Mouse (Mus musculus) midbrain, embryonic 10.5 days (tissue): ENCODE results near the gene Gpr61. TPM values are rescaled to one million over a fixed set of nuclear protein-coding genes. Genes with fewer than 3 reads are reported as not detected.

ENCODE experiments used
- DNase-seq: peaks from one replicate; pipeline ENCODE4 v3.0.0-alpha.2; 2017; ENCODE audit warnings: low spot score
- H3K27ac ChIP-seq: fragments of 300-500 bp; sonication (generic); replicated peaks from 2 replicates; pipeline ENCODE4 v1.5.1; 2016; ENCODE audit warnings: mild to moderate bottlenecking
- H3K27me3 ChIP-seq: fragments of 300-500 bp; sonication (generic); 2 replicates; pipeline ENCODE4 v1.6.1; 2016; ENCODE audit warnings: low read depth, mild to moderate bottlenecking; ENCODE audit not compliant: poor library complexity, severe bottlenecking
- H3K36me3 ChIP-seq: fragments of 300-500 bp; sonication (generic); 2 replicates; pipeline ENCODE4 v1.6.1; 2016; ENCODE audit warnings: mild to moderate bottlenecking, moderate library complexity
- H3K4me1 ChIP-seq: fragments of 300-500 bp; sonication (generic); 2 replicates; pipeline ENCODE4 v1.6.1; 2016
- H3K4me3 ChIP-seq: fragments of 300-500 bp; sonication (generic); 2 replicates; pipeline ENCODE4 v1.5.1; 2016; ENCODE audit warnings: mild to moderate bottlenecking, moderate library complexity
- H3K9me3 ChIP-seq: fragments of 300-500 bp; sonication (generic); replicated peaks from 2 replicates; pipeline ENCODE4 v1.6.1; 2016; ENCODE audit warnings: mild to moderate bottlenecking
- WGBS: fragments of 180-500 bp; shearing (Covaris S2); methylation state at CpG from one replicate; pipeline ENCODE4 v1.1.7; 2016; 5-methylcytosine and 5-hydroxymethylcytosine counted together
- polyA plus RNA-seq: library from polyadenylated mRNA; unstranded; fragments of >200 nt; fragmentation: Nextera tagmentation; extraction: Ambion mirVana; gene quantifications from 2 replicates; pipeline ENCODE4 v1.2.1, GENCODE M21; 2016

Gene Gpr61
- 0.33 and 0.41 TPM in 2 replicates for polyA plus RNA-seq

DNA sequence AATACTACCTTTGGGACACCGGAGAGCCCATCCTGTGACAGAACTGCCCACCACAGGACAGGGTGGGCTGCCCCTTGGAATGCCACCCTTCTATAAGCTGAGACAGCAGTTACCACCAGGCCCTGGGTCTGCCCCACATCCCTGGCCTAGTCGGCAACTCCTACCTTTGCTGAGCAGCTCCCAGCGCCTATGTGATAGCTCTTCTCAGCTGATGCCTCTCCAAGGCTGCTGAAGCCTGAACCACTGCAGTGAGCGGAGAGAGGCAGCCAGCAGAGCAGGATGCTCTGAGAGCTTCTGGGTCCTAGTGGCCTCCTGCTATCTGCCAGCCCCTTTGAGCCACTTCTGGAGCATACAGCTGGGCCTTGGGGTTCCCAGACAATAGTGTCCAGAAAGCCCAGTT is at the start of gene Gpr61:
Gene Gpr61, minus strand, starts transcription at position 227 of the 400 bp plus-strand sequence.
- Histone ChIP-seq H3K4me1 (peaks cover 34% of the 10 kb centered on the region), H3K4me3 (no peak within 1 kb of the TSS), H3K9me3 (no peaks in the 10 kb centered on the region), H3K36me3 (no peaks in the 10 kb centered on the region), H3K27ac (peak within 1 kb of the TSS; percentile 42; the same call in 1 of the 2 replicates), H3K27me3 (no peaks in the 10 kb centered on the region)
- DNase-seq = no peak
- WGBS = 55% methylated on average over 4 of the region's 4 CpGs

DNA sequence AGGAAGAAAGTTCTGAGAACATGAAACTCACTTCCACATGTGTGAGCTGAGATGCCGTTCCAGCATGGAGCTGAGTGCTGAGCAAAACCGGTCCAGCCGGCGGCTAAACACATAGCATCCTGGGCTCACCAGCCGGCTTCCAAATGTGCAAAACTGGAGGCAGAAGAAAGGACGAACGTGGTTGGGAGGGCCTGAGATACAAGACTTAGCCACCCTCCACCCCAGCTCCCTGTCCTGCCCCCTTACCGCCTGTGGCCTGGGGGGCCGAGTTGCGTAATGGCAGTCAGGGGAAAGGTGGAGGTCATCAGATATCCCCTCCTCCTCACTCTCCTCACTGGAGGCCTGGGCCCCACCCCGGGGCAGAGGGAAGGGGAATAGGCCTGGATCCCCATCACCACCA is 49.8 kb upstream of the Gpr61 start:
- H3K4me3 ChIP-seq = no peak overlapping the region
- H3K36me3 ChIP-seq = peaks cover 69% of the 10 kb centered on the region
- H3K4me1 ChIP-seq = peaks cover 53% of the 10 kb centered on the region
- no peak overlapping the region for H3K27ac ChIP-seq
- DNase-seq = no peak
- H3K27me3 ChIP-seq = no peaks in the 10 kb centered on the region
- no peaks in the 10 kb centered on the region for H3K9me3 ChIP-seq
- 89% methylated on average over 11 of the region's 11 CpGs for WGBS

DNA sequence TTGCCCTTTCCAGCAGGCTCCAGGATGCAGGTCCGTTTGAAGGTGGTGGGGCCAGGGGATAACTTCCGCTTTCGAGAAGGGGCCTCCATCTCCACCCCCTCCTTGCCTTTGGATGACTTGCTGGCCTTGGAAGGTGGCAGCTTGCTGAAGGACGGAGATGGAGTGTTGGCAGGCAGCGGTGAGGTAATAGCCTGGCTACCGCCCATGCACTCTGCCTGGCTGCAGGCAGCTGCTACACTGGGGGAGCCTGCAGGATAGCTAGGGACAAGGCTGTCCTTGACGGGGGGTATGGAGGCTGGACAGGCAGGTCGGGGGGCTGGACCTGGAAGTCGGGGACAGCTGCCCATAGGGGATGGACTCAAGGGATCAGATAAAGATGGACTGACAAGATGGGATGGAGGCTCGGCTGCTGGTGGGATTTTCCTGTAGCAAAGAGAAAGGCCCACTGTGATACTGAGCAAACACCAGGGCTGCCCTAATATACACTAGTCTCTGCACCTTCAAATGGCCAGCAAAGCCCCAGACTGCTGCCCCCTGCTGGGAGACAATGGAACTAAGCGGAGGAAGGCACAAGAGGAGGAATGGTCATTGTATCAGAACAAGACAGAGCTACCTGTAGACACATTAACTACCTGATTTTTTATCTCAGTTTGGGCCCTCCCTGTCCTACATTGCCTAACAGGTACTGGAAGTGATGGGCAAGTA is 49.1 kb upstream of the Gpr61 start:
- Histone ChIP-seq H3K9me3 (no peaks in the 10 kb centered on the region), H3K36me3 (peaks cover 76% of the 10 kb centered on the region), H3K27me3 (no peaks in the 10 kb centered on the region), H3K4me3 (no peak overlapping the region), H3K4me1 (peaks cover 50% of the 10 kb centered on the region), H3K27ac (0 out of 2 replicates have a peak overlapping the region, but pooled peaks have one; percentile 10)
- peak; percentile 77 for DNase-seq
- WGBS = 85% methylated on average over 11 of the region's 11 CpGs

DNA sequence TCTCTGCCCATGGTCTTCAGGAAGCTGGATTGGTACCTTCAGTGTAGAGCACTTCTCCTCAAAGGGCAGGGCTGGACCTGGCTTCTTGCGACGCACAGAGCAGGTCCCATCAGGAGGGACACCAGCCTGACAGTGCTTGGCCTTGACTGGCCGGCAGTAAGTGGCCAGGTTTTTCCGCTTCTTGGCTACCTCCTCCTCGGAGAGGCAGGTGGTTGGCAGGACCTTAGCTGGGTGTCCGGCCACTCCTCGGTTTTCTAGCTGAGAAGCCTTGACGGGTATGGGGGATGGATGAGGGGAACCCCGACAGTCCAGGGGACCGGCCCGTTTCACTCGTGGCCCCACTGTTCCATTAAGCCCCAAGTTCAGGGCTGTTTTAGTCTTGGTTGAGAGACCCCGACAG is 48.5 kb upstream of the Gpr61 start:
- no peak for DNase-seq
- Histone ChIP-seq H3K4me1 (peaks cover 45% of the 10 kb centered on the region), H3K4me3 (no peak overlapping the region), H3K27ac (no peak overlapping the region), H3K9me3 (no peaks in the 10 kb centered on the region), H3K36me3 (peaks cover 79% of the 10 kb centered on the region), H3K27me3 (no peaks in the 10 kb centered on the region)
- 92% methylated on average over 13 of the region's 13 CpGs for WGBS

DNA sequence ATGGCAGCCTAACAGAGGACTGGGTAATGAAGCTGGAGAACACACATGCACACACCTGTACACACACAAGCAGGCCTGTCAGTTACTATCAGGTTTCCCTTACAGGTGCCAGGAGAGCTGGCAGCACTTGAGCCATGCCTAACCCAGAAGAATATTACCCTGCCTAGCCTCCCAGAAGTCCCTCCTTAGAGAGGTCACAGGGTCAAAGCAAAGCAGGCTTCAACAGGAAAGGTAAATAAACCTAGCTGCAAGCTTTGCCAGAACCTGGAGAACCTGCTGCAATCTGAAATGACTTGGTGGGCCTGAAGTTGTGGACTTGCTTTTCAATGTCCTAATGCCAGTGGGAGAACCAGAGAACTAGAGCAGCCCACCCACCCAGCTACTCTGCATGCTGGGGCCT is 47.8 kb upstream of the Gpr61 start:
- DNase-seq = no peak
- Histone ChIP-seq H3K4me1 (peaks cover 44% of the 10 kb centered on the region), H3K9me3 (no peaks in the 10 kb centered on the region), H3K27ac (no peak overlapping the region), H3K36me3 (peaks cover 73% of the 10 kb centered on the region), H3K4me3 (no peak overlapping the region), H3K27me3 (no peaks in the 10 kb centered on the region)

DNA sequence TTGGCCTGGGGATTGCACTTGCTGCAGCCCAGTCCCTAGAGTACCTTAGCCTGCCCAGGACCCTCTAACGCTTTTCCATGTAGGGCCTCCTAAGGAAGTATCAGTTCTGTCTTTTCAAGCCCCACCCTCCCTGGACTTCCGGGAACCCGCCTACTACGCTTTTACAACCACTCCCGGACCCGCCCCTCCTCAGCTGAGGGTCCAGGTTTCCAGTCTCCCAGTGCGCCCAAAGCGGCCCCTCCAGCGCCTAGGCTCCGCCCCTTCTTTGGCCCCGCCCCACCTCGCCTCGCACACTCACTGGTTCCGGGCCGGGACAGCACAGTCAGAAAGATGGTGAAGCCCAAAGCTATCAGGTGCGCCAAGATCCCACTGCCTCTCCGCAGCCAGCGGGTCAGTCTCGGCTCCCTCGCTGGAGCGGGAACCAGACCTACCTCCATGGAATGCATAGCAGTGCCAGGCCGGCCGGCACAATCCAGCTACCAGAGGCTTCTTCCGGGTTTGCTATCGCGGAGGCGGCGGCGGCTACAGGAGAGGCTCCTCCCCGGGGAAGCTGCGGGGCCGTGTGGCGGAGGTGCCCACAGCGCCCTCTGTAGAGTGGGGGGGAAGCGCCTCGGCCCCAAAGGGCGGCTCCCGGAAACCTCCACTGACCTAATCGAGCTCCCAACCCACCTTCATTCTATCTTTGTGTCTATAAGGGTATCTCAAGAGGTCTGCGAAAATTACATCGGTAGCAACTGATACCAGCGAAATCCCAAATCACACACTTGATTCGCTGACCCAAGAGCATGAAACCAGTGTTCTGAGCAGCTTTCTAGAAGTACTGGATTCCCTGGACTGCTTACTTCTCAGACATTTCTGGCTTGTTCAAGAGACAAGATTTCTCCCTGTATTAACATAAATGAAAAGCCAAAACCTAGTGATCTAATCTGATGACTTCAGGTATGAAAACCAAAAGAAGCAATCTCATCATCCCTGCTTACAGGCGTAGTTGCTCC is 45.9 kb upstream of the Gpr61 start, which contains the start of gene Cyb561d1:
Gene Cyb561d1, minus strand, starts transcription at position 884 of the 995 bp plus-strand sequence.
- no peaks in the 10 kb centered on the region for H3K9me3 ChIP-seq
- no peaks in the 10 kb centered on the region for H3K27me3 ChIP-seq
- peaks cover 54% of the 10 kb centered on the region for H3K36me3 ChIP-seq
- 4% methylated on average over 44 of the region's 44 CpGs for WGBS
- peak within 1 kb of the TSS; percentile 89 for H3K27ac ChIP-seq
- peak within 1 kb of the TSS; percentile 70 for H3K4me3 ChIP-seq
- peaks cover 60% of the 10 kb centered on the region for H3K4me1 ChIP-seq
- DNase-seq = peak; percentile 93

DNA sequence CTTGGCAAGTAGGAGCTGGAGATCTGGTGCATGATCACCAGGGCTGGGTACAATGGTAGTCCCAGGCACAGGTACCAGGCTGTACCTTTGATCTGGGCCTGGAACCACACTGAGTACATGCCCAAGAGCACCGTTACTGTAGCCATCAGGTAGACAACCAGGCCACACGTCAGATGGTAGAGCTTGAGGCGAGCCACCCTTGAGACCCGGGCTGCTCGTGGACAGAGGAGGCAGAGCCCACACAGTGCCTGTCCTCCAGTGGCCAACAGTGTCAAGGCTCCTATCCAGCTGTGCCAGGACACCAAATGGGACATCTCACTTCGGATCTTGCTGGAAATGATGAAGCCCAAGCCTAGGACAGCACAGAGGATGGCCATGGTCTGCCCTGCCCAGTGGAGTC is 44.5 kb upstream of the Gpr61 start:
- Histone ChIP-seq H3K4me1 (peaks cover 64% of the 10 kb centered on the region), H3K27me3 (no peaks in the 10 kb centered on the region), H3K4me3 (no peak overlapping the region), H3K36me3 (peaks cover 40% of the 10 kb centered on the region), H3K27ac (0 out of 2 replicates have a peak overlapping the region, but pooled peaks have one; percentile 13), H3K9me3 (no peaks in the 10 kb centered on the region)
- WGBS = 96% methylated on average over 6 of the region's 6 CpGs
- no peak for DNase-seq

DNA sequence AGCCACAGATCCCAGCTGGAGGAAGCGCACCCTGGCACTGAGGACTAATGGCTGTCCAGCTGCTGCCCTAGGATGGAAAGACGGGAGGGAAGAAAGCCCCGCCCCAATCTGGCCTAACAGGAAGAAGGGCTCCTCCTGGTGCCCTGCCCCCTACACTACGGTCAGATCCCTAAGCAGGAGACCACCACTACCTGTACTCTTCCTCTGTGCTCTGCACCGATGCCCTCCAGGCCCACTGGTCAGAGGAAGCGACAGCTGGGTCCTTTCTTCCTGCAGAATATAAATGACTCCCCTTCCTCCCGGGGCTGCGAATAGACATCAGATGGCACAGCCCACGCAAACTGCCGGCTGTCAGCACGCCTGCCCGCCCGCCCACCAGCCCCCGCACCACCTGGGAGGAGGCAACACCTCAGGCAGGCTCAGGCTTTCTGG is 42.4 kb upstream of the Gpr61 start:
- Histone ChIP-seq H3K4me1 (peaks cover 51% of the 10 kb centered on the region), H3K9me3 (no peaks in the 10 kb centered on the region), H3K4me3 (peak overlapping the region; percentile 11; the same call in 1 of the 2 replicates), H3K36me3 (peaks cover 20% of the 10 kb centered on the region), H3K27ac (peak overlapping the region; percentile 67), H3K27me3 (no peaks in the 10 kb centered on the region)
- peak; percentile 47 for DNase-seq
- WGBS = 23% methylated on average over 14 of the region's 14 CpGs

DNA sequence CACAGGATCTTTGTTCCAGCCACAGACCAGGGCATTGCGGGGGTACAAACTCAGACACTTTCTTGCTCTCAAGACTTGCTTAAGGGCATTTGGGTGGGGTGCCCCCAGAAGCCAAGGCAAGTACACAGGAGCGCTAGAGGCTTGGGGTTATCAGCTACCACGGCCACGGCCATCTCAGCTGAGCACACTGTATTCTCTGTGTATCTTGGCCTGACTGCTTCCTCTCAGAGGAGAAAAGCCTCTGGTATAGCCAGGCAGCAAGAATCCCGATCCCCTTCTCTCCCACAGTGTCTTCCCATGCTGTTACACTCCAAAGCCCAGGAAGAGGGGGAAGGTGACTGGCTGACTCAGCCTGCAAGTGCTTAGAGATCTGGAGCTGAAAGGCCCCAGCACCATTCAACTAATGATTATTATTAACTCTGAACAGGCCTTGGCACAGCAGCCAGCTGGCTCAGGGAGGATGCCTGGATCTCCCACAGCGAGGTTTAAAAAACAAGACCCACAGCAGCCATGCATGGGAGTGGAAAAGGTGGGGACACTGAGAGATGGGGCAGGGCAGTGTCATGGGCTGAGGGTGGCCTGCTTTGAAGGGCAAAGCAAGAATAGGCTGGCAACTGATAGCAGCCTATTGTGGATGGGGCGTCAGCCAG is 41.4 kb upstream of the Gpr61 start:
- DNase-seq = no peak
- 82% methylated on average over 7 of the region's 7 CpGs for WGBS
- no peak overlapping the region for H3K4me3 ChIP-seq
- no peaks in the 10 kb centered on the region for H3K9me3 ChIP-seq
- H3K4me1 ChIP-seq = peaks cover 44% of the 10 kb centered on the region
- no peaks in the 10 kb centered on the region for H3K27me3 ChIP-seq
- H3K27ac ChIP-seq = peak overlapping the region; percentile 69
- peaks cover 15% of the 10 kb centered on the region for H3K36me3 ChIP-seq

DNA sequence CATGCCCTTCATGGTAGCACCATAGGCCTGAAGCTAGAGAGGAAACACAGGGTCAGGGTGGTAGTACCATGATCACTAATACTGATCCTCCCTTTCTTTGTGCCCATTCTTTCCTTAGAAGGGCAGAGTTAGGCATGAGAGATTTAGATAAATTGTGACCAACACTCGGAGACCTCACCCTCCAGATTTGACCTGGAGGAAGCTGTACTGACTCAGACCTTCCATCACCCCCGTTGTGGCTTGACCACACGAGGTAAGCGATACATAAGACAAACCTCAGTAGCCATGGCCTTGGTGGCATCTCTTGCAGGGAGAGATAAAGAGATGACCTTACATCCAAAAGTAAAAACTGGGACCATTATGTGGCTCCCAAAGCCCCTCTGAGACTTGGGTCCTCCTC is 40.6 kb upstream of the Gpr61 start:
- DNase-seq = no peak
- H3K4me1 ChIP-seq = peaks cover 36% of the 10 kb centered on the region
- H3K4me3 ChIP-seq = no peak overlapping the region
- peaks cover 15% of the 10 kb centered on the region for H3K36me3 ChIP-seq
- H3K9me3 ChIP-seq = no peaks in the 10 kb centered on the region
- H3K27me3 ChIP-seq = no peaks in the 10 kb centered on the region
- WGBS = 82% methylated on average over 4 of the region's 4 CpGs
- H3K27ac ChIP-seq = no peak overlapping the region

DNA sequence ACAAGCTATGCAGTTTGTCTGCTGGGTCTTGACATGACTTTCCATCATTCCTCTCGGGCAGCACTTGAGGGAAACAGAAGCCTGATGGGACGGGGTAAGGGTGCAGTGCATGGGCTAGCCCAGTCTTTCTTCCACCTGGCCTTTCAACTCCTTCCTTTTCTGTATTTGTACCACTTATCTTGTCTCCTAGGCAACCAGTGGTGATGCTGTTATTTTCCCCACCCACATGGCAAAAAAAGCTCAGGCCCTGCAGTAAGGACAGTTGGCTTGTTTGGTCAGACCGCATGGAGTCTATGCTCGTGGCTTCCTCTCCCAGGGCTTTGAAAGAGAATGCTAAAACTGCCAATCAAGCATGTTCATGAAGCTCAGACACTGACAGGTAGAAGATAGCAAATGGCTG is 39.0 kb upstream of the Gpr61 start:
- H3K27me3 ChIP-seq = no peaks in the 10 kb centered on the region
- WGBS = 83% methylated on average over 4 of the region's 4 CpGs
- no peak overlapping the region for H3K27ac ChIP-seq
- H3K36me3 ChIP-seq = peaks cover 6% of the 10 kb centered on the region
- no peak for DNase-seq
- no peaks in the 10 kb centered on the region for H3K9me3 ChIP-seq
- H3K4me3 ChIP-seq = no peak overlapping the region
- peaks cover 27% of the 10 kb centered on the region for H3K4me1 ChIP-seq

DNA sequence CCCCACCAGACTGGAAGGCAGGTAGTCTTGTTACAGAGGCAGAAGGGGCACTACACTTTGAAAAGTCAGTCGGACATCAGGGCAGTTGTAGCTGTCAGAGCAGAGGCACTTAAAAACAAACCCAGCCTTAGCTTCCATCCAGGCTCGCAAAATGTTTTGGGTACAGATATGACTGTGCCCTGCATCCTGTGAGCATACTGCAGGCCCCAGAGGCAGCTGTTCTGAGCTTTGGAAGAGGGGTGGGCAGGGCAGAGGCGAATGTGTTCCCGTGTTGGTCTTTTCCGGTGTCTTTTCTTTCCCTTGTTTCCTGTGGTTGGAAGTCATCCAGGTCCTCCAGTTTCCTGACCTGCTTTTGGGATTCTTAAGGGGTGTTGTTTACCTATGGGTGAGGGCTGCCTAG is 35.2 kb upstream of the Gpr61 start:
- H3K27ac ChIP-seq = no peak overlapping the region
- H3K36me3 ChIP-seq = peaks cover 12% of the 10 kb centered on the region
- peaks cover 32% of the 10 kb centered on the region for H3K4me1 ChIP-seq
- peaks cover 31% of the 10 kb centered on the region for H3K27me3 ChIP-seq
- WGBS = 84% methylated on average over 5 of the region's 5 CpGs
- no peak overlapping the region for H3K4me3 ChIP-seq
- no peaks in the 10 kb centered on the region for H3K9me3 ChIP-seq
- DNase-seq = no peak
